Mouse (Mus musculus): ENCODE data around the gene Ino80d.
"Not testable (repeated sequence)": the region's sequence is repeated elsewhere in the genome, so short reads cannot be mapped to it uniquely, and the experiment has no call there.

Ino80d gene

DNA sequence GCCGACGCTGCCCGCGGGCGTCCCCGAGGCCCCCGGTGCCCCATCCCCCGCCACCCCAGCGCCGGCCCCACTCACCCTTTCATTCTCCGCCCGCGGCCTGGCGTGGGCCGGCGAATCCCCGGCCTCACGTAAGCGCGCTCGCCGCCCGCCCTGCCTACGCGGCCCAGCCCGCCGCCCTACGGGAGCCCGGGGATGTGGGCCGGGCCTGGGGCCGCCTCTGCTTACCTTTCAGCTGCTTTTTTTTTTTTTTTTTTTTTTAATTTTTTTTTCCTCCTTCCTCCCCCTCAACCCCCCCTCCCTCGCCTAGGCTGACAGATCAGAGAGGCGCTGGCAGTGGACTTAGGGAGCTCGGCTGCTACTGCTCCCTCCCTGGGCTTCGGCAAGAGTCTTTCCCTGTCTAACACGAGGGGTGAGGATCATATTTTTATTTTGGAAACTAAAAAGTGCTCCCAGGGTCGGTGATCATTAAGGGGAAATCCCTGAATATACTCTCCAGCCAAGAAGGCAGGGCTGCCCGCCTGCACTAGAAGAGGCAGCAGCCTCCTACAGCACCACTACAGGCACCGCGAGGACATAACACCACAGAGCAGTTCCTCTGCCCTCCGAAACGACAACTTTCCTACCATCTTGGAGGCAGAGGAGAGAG, at the start of gene Ino80d:
Gene Ino80d (minus strand): TSS at position 532 of the 646 bp plus-strand sequence.
- peak; percentile 68 for DNase-seq (ENCODE audit: low read depth, low spot score)

DNA sequence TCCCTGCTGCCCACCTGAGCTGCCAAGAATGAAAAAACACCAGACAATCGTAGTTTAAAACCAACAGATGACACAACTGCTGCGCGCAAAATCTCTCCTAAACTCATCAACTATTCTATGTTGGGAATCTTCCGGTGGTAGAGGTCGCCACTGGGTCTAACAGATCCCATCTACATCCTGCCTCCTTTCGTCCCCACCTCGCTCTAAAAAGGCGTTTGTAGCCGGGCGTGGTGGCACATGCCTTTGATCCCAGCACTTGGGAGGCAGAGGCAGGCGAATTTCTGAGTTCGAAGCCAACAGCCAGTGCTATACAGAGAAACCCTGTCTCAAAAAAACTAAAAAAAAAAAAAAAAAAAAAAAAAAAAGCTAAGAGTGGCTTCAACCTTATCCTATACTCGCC, 25.8 kb upstream of the Ino80d start:
- no peak for DNase-seq (ENCODE audit: low read depth, low spot score)

- not testable (repeated sequence) for DNase-seq (ENCODE audit: low read depth, low spot score)
Observed at GRCm38 (mm10) chr1:63138586-63138985, 24.1 kb upstream of the Ino80d start.

DNA sequence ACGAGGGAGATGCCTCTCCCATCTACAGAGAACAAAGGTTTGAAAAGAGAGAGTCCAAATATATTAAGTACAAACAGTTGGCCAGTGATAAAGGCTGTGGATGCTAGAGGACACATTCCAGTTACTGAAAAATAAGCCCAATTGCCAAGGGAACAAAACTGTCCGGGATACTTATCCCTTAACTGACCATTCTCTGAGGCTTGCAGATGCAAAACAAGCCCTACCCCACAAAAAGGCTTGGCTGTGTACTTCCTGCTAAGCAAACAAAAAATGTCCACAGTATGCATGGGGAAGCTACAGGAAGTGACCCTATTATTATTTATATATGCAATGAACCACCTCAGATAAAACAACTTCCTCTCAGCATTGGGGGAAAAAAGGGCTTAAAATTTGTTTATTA, 23.5 kb upstream of the Ino80d start:
- DNase-seq (ENCODE audit: low read depth, low spot score) = no peak

- DNase-seq (ENCODE audit: low read depth, low spot score) = no peak
Observed at GRCm38 (mm10) chr1:63134530-63134929, 20.1 kb upstream of the Ino80d start.

DNA sequence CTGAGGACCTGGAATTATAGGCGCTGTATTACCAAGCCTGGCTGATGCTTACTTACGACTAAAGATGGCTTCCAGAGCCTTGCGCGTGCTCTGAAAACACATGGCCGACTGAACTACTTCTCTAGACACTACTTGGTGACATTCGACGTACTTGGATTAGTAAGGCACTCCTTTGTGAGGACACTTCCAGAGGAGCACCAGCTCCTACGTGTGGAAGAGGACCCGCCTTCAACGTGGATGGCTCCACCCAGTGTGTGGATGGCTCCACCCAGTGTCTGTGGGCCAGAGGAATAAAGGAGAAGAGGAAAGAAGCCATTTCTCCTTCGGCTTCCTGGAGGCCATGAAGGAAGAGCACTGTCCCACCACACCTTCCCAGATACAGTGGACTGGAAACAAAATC, 17.3 kb upstream of the Ino80d start:
- no peak for DNase-seq (ENCODE audit: low read depth, low spot score)

GRCm38 (mm10) chr1:63130883-63131282, 16.4 kb upstream of the Ino80d start:
- DNase-seq (ENCODE audit: low read depth, low spot score) = no peak

DNA sequence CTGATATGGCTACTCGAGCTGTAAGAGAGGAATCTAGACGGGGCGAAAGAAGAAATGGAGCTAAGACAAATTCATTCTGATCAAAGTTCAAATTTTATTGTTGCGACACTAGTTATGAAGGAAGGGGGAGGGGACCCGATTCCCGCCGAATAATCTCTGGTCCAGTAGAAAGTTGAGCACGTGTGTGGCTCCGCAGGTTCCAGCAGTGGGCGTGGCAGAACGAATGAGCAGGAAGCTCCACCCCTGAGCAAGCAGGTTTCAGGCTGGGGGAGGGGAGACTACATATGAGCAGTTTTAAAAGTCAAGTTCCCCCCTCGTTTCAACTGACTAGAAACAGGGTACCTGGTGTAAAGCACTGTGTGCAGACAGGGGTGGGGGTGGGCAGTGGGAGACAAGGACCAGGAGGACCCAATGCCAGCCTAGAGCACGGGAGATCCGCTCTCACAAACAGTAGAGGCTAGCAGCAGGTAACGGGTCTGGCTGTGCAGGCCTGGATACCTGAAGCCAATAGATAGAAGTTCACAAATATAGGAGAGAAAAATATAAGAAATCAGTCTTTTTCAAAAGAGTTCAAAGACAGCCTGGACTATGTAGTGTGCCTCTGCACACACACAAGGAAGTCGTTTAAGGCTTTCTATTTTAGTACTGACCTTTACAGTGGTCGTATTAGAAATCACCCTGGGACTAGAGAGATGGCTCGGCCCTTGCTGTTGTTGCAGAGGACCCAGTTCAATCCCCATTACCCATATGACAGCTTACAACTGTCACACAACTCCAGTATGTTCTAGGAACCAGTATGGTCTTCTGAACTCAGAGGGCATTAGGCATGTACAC, 15.6 kb upstream of the Ino80d start:
- DNase-seq (ENCODE audit: low read depth, low spot score) = no peak

- no peak for DNase-seq (ENCODE audit: low read depth, low spot score)
Observed at GRCm38 (mm10) chr1:63129273-63129672, 14.8 kb upstream of the Ino80d start.

DNA sequence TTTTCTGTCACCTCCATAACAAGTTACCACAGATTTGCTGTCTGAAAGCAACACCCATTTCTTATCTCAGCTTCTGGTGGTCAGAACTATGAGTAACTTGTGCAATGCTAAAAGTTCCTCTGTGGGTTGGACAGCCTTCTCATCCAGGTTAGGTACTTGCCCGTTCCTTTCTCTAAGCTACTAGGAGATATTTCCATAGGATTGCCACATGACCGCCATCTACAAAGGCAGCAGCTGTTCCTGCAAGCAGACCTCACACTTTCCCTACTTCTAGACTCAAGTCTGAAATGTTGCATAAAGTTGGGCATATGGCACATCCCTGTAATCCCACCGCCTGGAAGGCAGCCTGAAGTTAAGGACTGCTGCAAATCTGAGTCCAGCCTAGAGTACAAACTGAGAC, 11.7 kb upstream of the Ino80d start:
- DNase-seq (ENCODE audit: low read depth, low spot score) = no peak

DNA sequence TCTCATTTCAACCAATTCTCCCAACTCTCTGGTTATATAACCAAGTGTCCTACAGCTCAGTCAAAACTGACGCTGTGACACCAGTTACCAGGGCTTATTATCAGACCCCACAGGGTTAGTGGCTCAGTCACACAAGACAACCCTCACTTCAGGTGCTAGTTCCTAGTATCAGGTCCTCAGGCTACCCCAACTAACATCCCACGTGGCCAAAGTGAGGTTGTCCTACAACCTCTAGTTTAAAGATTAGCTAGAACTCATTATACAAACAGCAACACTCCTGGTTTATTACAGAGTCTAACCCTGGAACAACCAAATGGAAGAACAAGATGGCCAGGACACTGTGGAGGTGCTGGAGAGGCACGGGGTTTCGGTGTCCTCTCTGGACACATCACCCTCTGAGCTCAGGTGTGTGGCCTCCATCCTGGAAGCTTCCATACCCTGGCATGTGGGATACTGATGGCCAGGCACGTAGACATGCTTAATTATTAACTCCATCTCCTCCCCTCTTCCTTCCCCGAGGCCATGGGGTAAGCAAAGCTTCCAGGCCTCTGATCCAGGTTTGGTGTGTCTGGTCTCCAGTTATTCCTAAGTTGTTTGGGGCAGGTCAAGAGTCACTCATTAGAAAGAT, 9.5 kb upstream of the Ino80d start:
- DNase-seq (ENCODE audit: low read depth, low spot score) = no peak

GRCm38 (mm10) chr1:63122005-63122404, 7.5 kb upstream of the Ino80d start:
- DNase-seq (ENCODE audit: low read depth, low spot score) = no peak

- DNase-seq (ENCODE audit: low read depth, low spot score) = no peak
Observed at GRCm38 (mm10) chr1:63120382-63120781, 5.9 kb upstream of the Ino80d start.

DNA sequence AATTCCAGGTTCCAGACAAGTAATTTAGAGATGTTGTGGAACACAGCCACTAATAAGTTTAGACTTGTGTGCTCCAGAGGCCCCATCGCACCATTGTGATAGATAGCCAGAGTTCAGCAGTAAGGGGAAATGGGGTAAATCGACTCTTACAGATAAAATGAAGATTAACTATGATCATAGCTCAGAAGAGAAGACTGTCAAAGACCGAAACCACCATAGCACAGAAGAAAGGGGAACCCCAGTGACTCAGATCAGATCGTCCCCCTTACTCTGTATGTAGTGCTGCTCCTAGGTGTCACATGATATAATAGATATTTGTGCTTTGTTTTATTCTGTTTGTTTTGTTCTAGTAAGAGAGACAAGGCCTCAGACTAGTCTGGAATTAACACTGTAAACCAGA, 5.2 kb upstream of the Ino80d start:
- no peak for DNase-seq (ENCODE audit: low read depth, low spot score)

- DNase-seq (ENCODE audit: low read depth, low spot score) = no peak
Observed at GRCm38 (mm10) chr1:63115540-63115939, 1.1 kb upstream of the Ino80d start.

DNA sequence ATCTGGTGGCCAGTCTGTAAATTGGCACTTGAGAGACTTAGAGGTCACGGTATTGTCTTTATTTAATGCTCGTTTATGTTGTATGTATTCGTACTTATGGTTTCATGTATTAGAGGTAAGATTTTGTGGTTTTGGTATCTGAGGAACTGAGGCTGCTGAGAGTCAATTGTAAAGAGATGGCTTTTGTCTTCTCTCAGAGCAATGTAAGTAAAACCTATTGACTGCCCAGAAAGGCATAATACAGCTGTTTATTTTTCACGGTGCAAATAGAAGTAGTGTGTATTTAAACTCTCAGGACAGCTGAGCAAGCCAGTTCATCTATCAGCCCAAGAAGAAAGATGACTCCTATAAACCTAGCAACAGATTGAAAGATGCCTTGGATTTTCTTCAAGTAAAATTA, 629 bp upstream of the Ino80d start:
- no peak for DNase-seq (ENCODE audit: low read depth, low spot score)

- DNase-seq (ENCODE audit: low read depth, low spot score) = no peak
Observed at GRCm38 (mm10) chr1:63113274-63114135, 962 bp downstream of the Ino80d start.

- no peak for DNase-seq (ENCODE audit: low read depth, low spot score)
Observed at GRCm38 (mm10) chr1:63112865-63113261, 1.6 kb downstream of the Ino80d start.

GRCm38 (mm10) chr1:63112151-63112864, 2.2 kb downstream of the Ino80d start:
- DNase-seq (ENCODE audit: low read depth, low spot score) = no peak

- DNase-seq (ENCODE audit: low read depth, low spot score) = no peak
Observed at GRCm38 (mm10) chr1:63110536-63111285, 3.8 kb downstream of the Ino80d start.
